ENCODE assay signal across 9 mouse cellular contexts in genomic region chr2:118887440-118887839, GRCm38 (mm10). TPM values are rescaled to one million over a fixed set of nuclear protein-coding genes. Genes with fewer than 3 reads are reported as not detected.
DNase-seq lines count a peak whose midpoint lies in the region; ATAC-seq and TF ChIP-seq lines count a peak whose summit lies in the region.
"Had no signal": no experiment of that assay in that cellular context is flagged by ENCODE, and none has a peak within 500 bp of the region (broad histone marks: within the 10 kb centered on the region; RNA-seq: fewer than 3 reads in every experiment).

No protein-coding gene starts in this region.

- peaks cover 7% of the 10 kb centered on the region; the same call in 1 of the 2 replicates for H3K27me3 ChIP-seq in limb, embryonic 11.5 days (ENCODE audit: control insufficient read depth, insufficient read depth, low read length)
- H3K27me3 ChIP-seq in limb, embryonic 10.5 days (ENCODE audit: low read depth, poor library complexity, severe bottlenecking) = peaks cover 76% of the 10 kb centered on the region
- peaks cover 51% of the 10 kb centered on the region for H3K27me3 ChIP-seq in embryonic facial prominence, embryonic 13.5 days
- peaks cover 39% of the 10 kb centered on the region for H3K27me3 ChIP-seq in hindbrain, embryonic 13.5 days
- H3K27me3 ChIP-seq in liver, embryonic 14.5 days (ENCODE audit: control insufficient read depth, insufficient read depth, low read length) = peaks cover 7% of the 10 kb centered on the region

- TF ChIP-seq CTCF in liver, embryonic 14.5 days (IDR thresholded peaks at IDR 0.05; ENCODE audit: low read depth) = no peak

- H3K9me3 ChIP-seq in limb, embryonic 11.5 days (ENCODE audit: control insufficient read depth, low read length) = no peaks in the 10 kb centered on the region
- H3K9me3 ChIP-seq in limb, embryonic 10.5 days (replicated peaks) = no peaks in the 10 kb centered on the region
- no peaks in the 10 kb centered on the region for H3K9me3 ChIP-seq in embryonic facial prominence, embryonic 13.5 days
- H3K9me3 ChIP-seq in hindbrain, embryonic 13.5 days = no peaks in the 10 kb centered on the region
- H3K9me3 ChIP-seq in liver, embryonic 14.5 days (ENCODE audit: control insufficient read depth, low read length) = no peaks in the 10 kb centered on the region
- H3K9me3 ChIP-seq: forebrain, embryonic 15.5 days had no signal

- no peaks in the 10 kb centered on the region for H3K36me3 ChIP-seq in limb, embryonic 11.5 days (ENCODE audit: control insufficient read depth, insufficient read depth, low read length)
- no peaks in the 10 kb centered on the region for H3K36me3 ChIP-seq in limb, embryonic 10.5 days
- no peaks in the 10 kb centered on the region for H3K36me3 ChIP-seq in embryonic facial prominence, embryonic 13.5 days
- H3K36me3 ChIP-seq in hindbrain, embryonic 13.5 days = no peaks in the 10 kb centered on the region
- H3K36me3 ChIP-seq in liver, embryonic 14.5 days (replicated peaks; ENCODE audit: control insufficient read depth, insufficient read depth, low read depth) = no peaks in the 10 kb centered on the region
- H3K36me3 ChIP-seq: forebrain, embryonic 15.5 days had no signal

- no peak overlapping the region for H3K4me3 ChIP-seq in limb, embryonic 11.5 days (ENCODE audit: low read depth, low read length)
- H3K4me3 ChIP-seq in limb, embryonic 10.5 days = no peak overlapping the region
- H3K4me3 ChIP-seq in embryonic facial prominence, embryonic 13.5 days = no peak overlapping the region
- no peak overlapping the region for H3K4me3 ChIP-seq in hindbrain, embryonic 13.5 days
- peak overlapping the region; percentile 34 to 59 for H3K4me3 ChIP-seq in liver, embryonic 14.5 days (ENCODE audit: insufficient read depth in 1 of 2, low read depth in 2 of 2, low read length in 2 of 2)
- H3K4me3 ChIP-seq: forebrain, embryonic 15.5 days had no signal

- peaks cover 3% of the 10 kb centered on the region; the same call in 1 of the 2 replicates for H3K4me1 ChIP-seq in limb, embryonic 11.5 days (ENCODE audit: control insufficient read depth, insufficient read depth, low read length)
- H3K4me1 ChIP-seq in limb, embryonic 10.5 days = peaks cover 7% of the 10 kb centered on the region
- H3K4me1 ChIP-seq in embryonic facial prominence, embryonic 13.5 days = peaks cover 8% of the 10 kb centered on the region; the same call in 1 of the 2 replicates
- peaks cover 7% of the 10 kb centered on the region for H3K4me1 ChIP-seq in hindbrain, embryonic 13.5 days (replicated peaks)
- H3K4me1 ChIP-seq in liver, embryonic 14.5 days (replicated peaks; ENCODE audit: control insufficient read depth in 2 of 2, insufficient read depth in 2 of 2, low read length in 1 of 2) = peaks cover 23 to 29% of the 10 kb centered on the region in 2 experiments

- WGBS in limb, embryonic 11.5 days = 73% methylated on average over 13 of the region's 13 CpGs
- WGBS in limb, embryonic 10.5 days = 76% methylated on average over 13 of the region's 13 CpGs
- 62% methylated on average over 13 of the region's 13 CpGs for WGBS in embryonic facial prominence, embryonic 13.5 days
- 74% methylated on average over 13 of the region's 13 CpGs for WGBS in hindbrain, embryonic 13.5 days
- 33% methylated on average over 13 of the region's 13 CpGs for WGBS in liver, embryonic 14.5 days (ENCODE audit: insufficient replicate concordance)

- no peak for ATAC-seq in limb, embryonic 11.5 days (ENCODE audit: insufficient number of reproducible peaks, low FRiP score, low TSS enrichment, low read depth)
- no peak for ATAC-seq in embryonic facial prominence, embryonic 13.5 days (ENCODE audit: insufficient number of reproducible peaks, insufficient read depth, low FRiP score, low TSS enrichment, low read depth)
- no peak for ATAC-seq in hindbrain, embryonic 13.5 days (ENCODE audit: low FRiP score)
- ATAC-seq in liver, embryonic 14.5 days (ENCODE audit: insufficient read depth) = peak; percentile 61
- ATAC-seq: forebrain, embryonic 15.5 days had no signal

- no peak overlapping the region for H3K27ac ChIP-seq in limb, embryonic 11.5 days (replicated peaks; ENCODE audit: low read depth, low read length)
- no peak overlapping the region for H3K27ac ChIP-seq in limb, embryonic 10.5 days
- H3K27ac ChIP-seq in embryonic facial prominence, embryonic 13.5 days = no peak overlapping the region
- peak overlapping the region; percentile 23; the same call in 1 of the 2 replicates for H3K27ac ChIP-seq in hindbrain, embryonic 13.5 days
- H3K27ac ChIP-seq in liver, embryonic 14.5 days = peak overlapping the region; percentile 94
- H3K27ac ChIP-seq: forebrain, embryonic 15.5 days had no signal

- no peak overlapping the region for H3K9ac ChIP-seq in limb, embryonic 11.5 days (ENCODE audit: low read length)
- no peak overlapping the region for H3K9ac ChIP-seq in embryonic facial prominence, embryonic 13.5 days
- H3K9ac ChIP-seq in hindbrain, embryonic 13.5 days = no peak overlapping the region; the same call in 1 of the 2 replicates
- peak overlapping the region; percentile 76 for H3K9ac ChIP-seq in liver, embryonic 14.5 days (replicated peaks)
- H3K9ac ChIP-seq: forebrain, embryonic 15.5 days had no signal

- no peak for TF ChIP-seq EP300 in liver, embryonic 14.5 days (IDR thresholded peaks at IDR 0.05; ENCODE audit: low read depth)

- no peak for DNase-seq in limb, embryonic 11.5 days (ENCODE audit: low spot score)
- DNase-seq in limb, embryonic 10.5 days (ENCODE audit: low spot score) = no peak
- DNase-seq in liver, embryonic 14.5 days (ENCODE audit: low read depth in 3 of 3, low spot score in 3 of 3) = no peak
- no peak for DNase-seq in thymus, adult 18-20 months
- DNase-seq in layer of hippocampus, postnatal 36 days = no peak
- DNase-seq: kidney, postnatal 14 days had no signal

- 0 out of 2 replicates have a peak overlapping the region, but pooled peaks have one; percentile 12 for H3K4me2 ChIP-seq in limb, embryonic 11.5 days (ENCODE audit: low read depth, severe bottlenecking)
- H3K4me2 ChIP-seq in embryonic facial prominence, embryonic 13.5 days = peak overlapping the region; percentile 22
- peak overlapping the region; percentile 25 for H3K4me2 ChIP-seq in hindbrain, embryonic 13.5 days
- peak overlapping the region; percentile 76 for H3K4me2 ChIP-seq in liver, embryonic 14.5 days (ENCODE audit: low read depth)
- H3K4me2 ChIP-seq: forebrain, embryonic 15.5 days had no signal

RNA-seq across cellular contexts. Expression of gene Bahd1, which starts 12.7 kb away (rescaled TPM):
- 0.84 and 0.91 TPM in 2 replicates for polyA plus RNA-seq in limb, embryonic 11.5 days (2014; fragmentation: Nextera tagmentation; extraction: Ambion mirVana)
- 2.4 and 2.6 TPM in 2 replicates for polyA plus RNA-seq in limb, embryonic 10.5 days (2016; fragmentation: Nextera tagmentation; extraction: Ambion mirVana)
- polyA plus RNA-seq in embryonic facial prominence, embryonic 13.5 days (2015; fragmentation: Nextera tagmentation; extraction: Ambion mirVana) = 4.0 and 4.1 TPM in 2 replicates
- 5.0 and 5.1 TPM in 2 replicates for polyA plus RNA-seq in hindbrain, embryonic 13.5 days (2015; fragmentation: Nextera tagmentation; extraction: Ambion mirVana)
- polyA plus RNA-seq in liver, embryonic 14.5 days (2012; rRNA removed) = 4.9 and 5.2 TPM in 2 replicates
- 0.83 and 1.0 TPM in 2 replicates for polyA plus RNA-seq in liver, embryonic 14.5 days (2014; fragmentation: Nextera tagmentation; extraction: Ambion mirVana)
- total RNA-seq in layer of hippocampus, postnatal 36 days (2021) = 10 to 100 TPM; 51.3 to 55.6 TPM

RNA-seq across cellular contexts. Expression of gene Ivd, which starts 25.7 kb away (rescaled TPM):
- 75.1 and 75.4 TPM in 2 replicates for polyA plus RNA-seq in limb, embryonic 11.5 days (2014; fragmentation: Nextera tagmentation; extraction: Ambion mirVana)
- 86.6 and 90.6 TPM in 2 replicates for polyA plus RNA-seq in limb, embryonic 10.5 days (2016; fragmentation: Nextera tagmentation; extraction: Ambion mirVana)
- 84.8 and 86.6 TPM in 2 replicates for polyA plus RNA-seq in embryonic facial prominence, embryonic 13.5 days (2015; fragmentation: Nextera tagmentation; extraction: Ambion mirVana)
- polyA plus RNA-seq in hindbrain, embryonic 13.5 days (2015; fragmentation: Nextera tagmentation; extraction: Ambion mirVana) = 41.8 and 44.7 TPM in 2 replicates
- polyA plus RNA-seq in liver, embryonic 14.5 days (2012; rRNA removed) = 23.1 and 26.3 TPM in 2 replicates
- 23.3 and 27.4 TPM in 2 replicates for polyA plus RNA-seq in liver, embryonic 14.5 days (2014; fragmentation: Nextera tagmentation; extraction: Ambion mirVana)
- 100 to 1,000 TPM in 1 of 2 experiments, 10 to 100 TPM in 1; 99.8 to 106 TPM for total RNA-seq in layer of hippocampus, postnatal 36 days (2021)

RNA-seq across cellular contexts. Expression of gene Chst14, which starts 38.9 kb away (rescaled TPM):
- 34.9 and 35.5 TPM in 2 replicates for polyA plus RNA-seq in limb, embryonic 11.5 days (2014; fragmentation: Nextera tagmentation; extraction: Ambion mirVana)
- 26.2 and 30.3 TPM in 2 replicates for polyA plus RNA-seq in limb, embryonic 10.5 days (2016; fragmentation: Nextera tagmentation; extraction: Ambion mirVana)
- 48.8 and 54.9 TPM in 2 replicates for polyA plus RNA-seq in embryonic facial prominence, embryonic 13.5 days (2015; fragmentation: Nextera tagmentation; extraction: Ambion mirVana)
- 6.9 and 8.1 TPM in 2 replicates for polyA plus RNA-seq in hindbrain, embryonic 13.5 days (2015; fragmentation: Nextera tagmentation; extraction: Ambion mirVana)
- 3.6 and 3.7 TPM in 2 replicates for polyA plus RNA-seq in liver, embryonic 14.5 days (2012; rRNA removed)
- 4.2 and 4.3 TPM in 2 replicates for polyA plus RNA-seq in liver, embryonic 14.5 days (2014; fragmentation: Nextera tagmentation; extraction: Ambion mirVana)
- total RNA-seq in layer of hippocampus, postnatal 36 days (2021) = 1 to 10 TPM; 2.7 to 2.9 TPM

Comparison
In these comparisons a context has a peak if more than half of its experiments do, and no peak if none do; other contexts are left out.
1. H3K27ac ChIP-seq: peak in hindbrain, embryonic 13.5 days (single experiment) and liver, embryonic 14.5 days (single experiment); none in limb, embryonic 11.5 days (single experiment), limb, embryonic 10.5 days (single experiment) and embryonic facial prominence, embryonic 13.5 days (single experiment).
2. H3K4me2 ChIP-seq: peak in every context shown above with its lines; median percentile 76 in liver, embryonic 14.5 days; 25 in hindbrain, embryonic 13.5 days; 22 in embryonic facial prominence, embryonic 13.5 days; 12 in limb, embryonic 11.5 days.
3. H3K4me3 ChIP-seq: peak in liver, embryonic 14.5 days (2 of 2); none in limb, embryonic 11.5 days (single experiment), limb, embryonic 10.5 days (single experiment), embryonic facial prominence, embryonic 13.5 days (single experiment) and hindbrain, embryonic 13.5 days (single experiment).